Mouse (Mus musculus) limb, embryonic 15.5 days (tissue): ENCODE data around the gene Ahnak. TPM values are rescaled to one million over a fixed set of nuclear protein-coding genes. Genes with fewer than 3 reads are reported as not detected.
A peak's percentile ranks its signal among the peaks of the same experiment; 100 is the strongest.

ENCODE experiments used
- ATAC-seq: fragments of 200-750 bp; cut with Nextera tagmentation; 2 replicates; pipeline ENCODE4 v1.8.0; 2017; ENCODE audit warnings: low read depth, moderate TSS enrichment; ENCODE audit not compliant: insufficient number of reproducible peaks, low FRiP score, low TSS enrichment
- H3K27ac ChIP-seq: fragments of 300-500 bp; sonication (generic); 2 replicates; pipeline ENCODE4 v1.5.1; 2015; ENCODE audit warnings: moderate library complexity, mild to moderate bottlenecking, inconsistent platforms
- H3K27me3 ChIP-seq: fragments of 300-500 bp; sonication (generic); 2 replicates; pipeline ENCODE4 v1.6.1; 2015; ENCODE audit warnings: inconsistent platforms
- H3K36me3 ChIP-seq: fragments of 300-500 bp; sonication (generic); 2 replicates; pipeline ENCODE4 v1.6.1; 2015; ENCODE audit warnings: inconsistent platforms
- H3K4me1 ChIP-seq: fragments of 300-500 bp; sonication (generic); 2 replicates; pipeline ENCODE4 v1.6.1; 2015; ENCODE audit warnings: inconsistent platforms
- H3K4me2 ChIP-seq: fragments of 300-500 bp; sonication (generic); 2 replicates; pipeline ENCODE4 v1.6.1; 2015; ENCODE audit warnings: mild to moderate bottlenecking, inconsistent platforms
- H3K4me3 ChIP-seq: fragments of 300-500 bp; sonication (generic); 2 replicates; pipeline ENCODE4 v1.5.1; 2015; ENCODE audit warnings: mild to moderate bottlenecking, inconsistent platforms
- H3K9ac ChIP-seq: fragments of 300-500 bp; sonication (generic); 2 replicates; pipeline ENCODE4 v1.6.1; 2015; ENCODE audit warnings: inconsistent platforms
- H3K9me3 ChIP-seq: fragments of 300-500 bp; sonication (generic); 2 replicates; pipeline ENCODE4 v1.6.1; 2016; ENCODE audit warnings: inconsistent platforms
- WGBS: fragments of 180-500 bp; shearing (Covaris S2); methylation state at CpG from one replicate; pipeline ENCODE4 v1.1.7; 2015; 5-methylcytosine and 5-hydroxymethylcytosine counted together
- polyA plus RNA-seq: library from polyadenylated mRNA; unstranded; fragments of >200 nt; fragmentation: Nextera tagmentation; extraction: Ambion mirVana; gene quantifications from 2 replicates; pipeline ENCODE4 v1.2.1, GENCODE M21; 2015

Gene Ahnak
- 96.4 and 104 TPM in 2 replicates for polyA plus RNA-seq

DNA sequence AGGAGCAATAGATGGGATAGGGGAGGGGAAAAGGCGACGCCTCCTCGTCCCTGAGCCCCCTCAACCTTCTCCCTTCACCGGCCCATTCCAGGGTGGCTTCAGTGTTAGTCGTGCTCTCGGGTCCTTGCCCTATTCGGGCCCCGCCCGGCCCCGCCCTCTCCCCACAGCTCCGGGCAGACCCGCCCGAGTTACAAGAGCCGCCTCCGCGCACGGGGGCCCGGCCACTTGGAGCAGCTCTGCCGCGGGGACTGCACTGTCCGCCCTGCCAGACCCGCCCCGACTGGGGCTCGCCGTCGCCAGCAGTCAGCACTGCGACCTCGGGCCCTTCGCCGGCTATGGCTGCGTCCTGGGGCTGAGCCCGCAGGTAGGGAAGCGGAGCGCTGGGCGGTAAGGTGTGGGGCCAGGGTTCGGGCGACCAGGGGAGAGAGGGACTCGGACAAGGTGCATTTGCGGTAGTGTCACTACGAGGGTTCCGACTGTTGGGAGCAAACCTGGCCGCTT is at the start of gene Ahnak:
Gene Ahnak (plus strand): TSS at position 219 of the 501 bp plus-strand sequence.
- H3K27me3 ChIP-seq, result no peaks in the 10 kb centered on the region
- peaks cover 68% of the 10 kb centered on the region for H3K4me1 ChIP-seq
- H3K4me2 ChIP-seq, result peak within 1 kb of the TSS; percentile 70
- H3K27ac ChIP-seq, result peak within 1 kb of the TSS; percentile 99
- under 1% methylated on average over 42 of the region's 42 CpGs for WGBS
- peak within 1 kb of the TSS; percentile 85 for H3K4me3 ChIP-seq
- ATAC-seq, result peak; percentile 56
- H3K9me3 ChIP-seq, result no peaks in the 10 kb centered on the region
- H3K36me3 ChIP-seq, result 0 out of 2 replicates have a peak, but pooled peaks cover 2% of the 10 kb centered on the region
- peak within 1 kb of the TSS; percentile 89 for H3K9ac ChIP-seq

- Histone ChIP-seq H3K27ac (peak overlapping the region; percentile 98), H3K4me2 (peak overlapping the region; percentile 64; the same call in 1 of the 2 replicates), H3K4me1 (peaks cover 37% of the 10 kb centered on the region), H3K9me3 (no peaks in the 10 kb centered on the region), H3K36me3 (peaks cover 48% of the 10 kb centered on the region), H3K27me3 (no peaks in the 10 kb centered on the region), H3K9ac (no peak overlapping the region; the same call in 1 of the 2 replicates), H3K4me3 (peak overlapping the region; percentile 90)
- 73% methylated on average over 15 of the region's 15 CpGs for WGBS
- ATAC-seq, result no peak
Observed at GRCm38 (mm10) chr19:8940526-8941133, 48.5 kb upstream of the Ahnak start.

DNA sequence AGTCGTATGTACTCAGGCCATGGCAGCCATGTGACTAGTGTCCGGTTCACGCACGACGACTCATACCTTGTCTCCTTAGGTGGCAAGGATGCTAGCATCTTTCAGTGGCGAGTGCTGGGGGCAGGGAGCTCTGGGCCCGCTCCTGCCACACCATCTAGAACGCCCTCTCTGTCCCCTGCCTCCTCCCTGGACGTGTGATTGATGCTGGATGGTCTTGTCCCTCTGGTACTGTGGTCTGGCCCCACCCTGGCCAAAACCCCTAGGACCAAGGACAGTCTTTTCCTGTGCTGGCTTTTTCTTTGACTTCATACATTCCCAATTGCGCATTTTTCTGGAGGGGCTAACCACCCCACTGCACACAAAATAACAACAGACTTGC is 48.0 kb upstream of the Ahnak start:
- Histone ChIP-seq H3K4me1 (peaks cover 37% of the 10 kb centered on the region), H3K9ac (peak overlapping the region; percentile 35), H3K27ac (peak overlapping the region; percentile 98), H3K4me2 (peak overlapping the region; percentile 64), H3K4me3 (peak overlapping the region; percentile 90), H3K27me3 (no peaks in the 10 kb centered on the region), H3K9me3 (no peaks in the 10 kb centered on the region), H3K36me3 (peaks cover 49% of the 10 kb centered on the region)
- WGBS, result 28% methylated on average over 10 of the region's 10 CpGs
- no peak for ATAC-seq

- peaks cover 48% of the 10 kb centered on the region for H3K36me3 ChIP-seq
- under 1% methylated on average over 64 of the region's 64 CpGs for WGBS
- ATAC-seq, result peak; percentile 92
- no peaks in the 10 kb centered on the region for H3K27me3 ChIP-seq
- H3K27ac ChIP-seq, result peak within 1 kb of the TSS; percentile 98
- peak within 1 kb of the TSS; percentile 90 for H3K4me3 ChIP-seq
- H3K9me3 ChIP-seq, result no peaks in the 10 kb centered on the region
- H3K4me1 ChIP-seq, result peaks cover 37% of the 10 kb centered on the region
- H3K4me2 ChIP-seq, result peak within 1 kb of the TSS; percentile 64
- H3K9ac ChIP-seq, result peak within 1 kb of the TSS; percentile 94
Observed at GRCm38 (mm10) chr19:8941515-8942217, 47.4 kb upstream of the Ahnak start, which contains the start of gene Mta2. Gene Mta2, plus strand, starts transcription at chr19:8941875.

DNA sequence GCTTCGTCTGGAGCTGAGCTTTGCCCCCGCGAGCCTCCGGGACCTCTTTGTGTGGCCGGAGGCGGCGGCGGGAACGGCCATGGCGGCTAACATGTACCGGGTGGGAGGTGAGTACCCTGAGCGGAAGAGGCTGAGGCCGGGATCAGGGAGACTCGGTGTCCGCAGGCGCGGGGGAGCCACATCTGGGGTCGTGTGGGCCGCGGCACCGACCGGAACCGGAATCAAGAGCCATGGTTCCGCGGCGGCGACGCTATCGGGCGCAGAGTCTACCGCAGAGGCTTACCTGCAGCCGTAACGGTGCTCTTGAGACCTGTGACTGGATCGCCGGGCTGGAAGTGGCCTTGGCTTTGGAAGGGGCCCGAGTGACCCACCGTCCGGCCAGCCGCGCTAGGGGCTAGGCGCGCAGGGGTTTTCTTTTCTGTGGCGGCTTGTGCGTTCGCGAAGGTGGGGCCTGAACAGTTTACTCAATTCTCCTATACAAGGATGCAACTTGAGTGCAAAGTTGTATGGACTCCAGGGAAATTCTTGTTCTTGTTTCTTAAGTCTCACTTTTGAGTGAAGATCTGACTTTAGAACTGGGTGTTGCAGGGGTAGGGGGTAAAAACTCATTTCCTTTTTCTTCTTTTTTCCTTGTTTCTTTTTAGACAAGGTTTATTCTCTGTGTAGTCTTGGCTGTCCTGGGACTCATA is 46.7 kb upstream of the Ahnak start:
- H3K36me3 ChIP-seq, result peaks cover 47% of the 10 kb centered on the region
- H3K9ac ChIP-seq, result peak overlapping the region; percentile 94
- WGBS, result under 1% methylated on average over 46 of the region's 46 CpGs

DNA sequence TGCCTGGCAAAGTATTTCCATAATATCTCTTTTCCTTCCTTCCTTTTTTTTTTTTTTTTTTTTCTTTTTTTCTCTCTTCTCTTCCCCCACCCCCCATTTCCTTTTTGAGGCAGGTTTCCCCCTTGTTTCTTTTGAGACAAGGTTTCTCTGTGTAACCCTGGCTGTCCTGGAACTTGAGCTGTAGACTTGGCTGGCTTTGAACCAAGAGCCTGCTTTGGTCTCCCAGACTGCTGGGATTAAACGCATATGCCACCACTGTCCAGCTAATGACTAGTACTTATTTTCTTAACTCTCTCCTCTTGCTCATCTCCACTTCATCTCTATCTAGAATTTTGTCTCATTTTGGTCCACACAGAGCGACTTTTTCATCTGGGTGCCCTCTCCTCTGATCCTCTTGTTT is 46.0 kb upstream of the Ahnak start:
- WGBS, result 58% methylated on average over 2 of the region's 2 CpGs
- H3K27ac ChIP-seq, result peak overlapping the region; percentile 98; the same call in 1 of the 2 replicates
- H3K9me3 ChIP-seq, result no peaks in the 10 kb centered on the region
- no peak for ATAC-seq
- peaks cover 37% of the 10 kb centered on the region for H3K4me1 ChIP-seq
- no peaks in the 10 kb centered on the region for H3K27me3 ChIP-seq
- H3K36me3 ChIP-seq, result peaks cover 48% of the 10 kb centered on the region
- H3K4me3 ChIP-seq, result peak overlapping the region; percentile 90
- peak overlapping the region; percentile 94 for H3K9ac ChIP-seq
- peak overlapping the region; percentile 64 for H3K4me2 ChIP-seq

More for the DNA sequence above, 46.7 kb upstream of the Ahnak start:
- Histone ChIP-seq H3K9me3 (no peaks in the 10 kb centered on the region), H3K27ac (peak overlapping the region; percentile 98), H3K4me1 (peaks cover 37% of the 10 kb centered on the region), H3K4me3 (peak overlapping the region; percentile 90), H3K27me3 (no peaks in the 10 kb centered on the region), H3K4me2 (peak overlapping the region; percentile 64)
- peak; percentile 31; the same call in 1 of the 2 replicates for ATAC-seq

- no peaks in the 10 kb centered on the region for H3K9me3 ChIP-seq
- ATAC-seq, result no peak
- no peaks in the 10 kb centered on the region for H3K27me3 ChIP-seq
- WGBS, result 34% methylated on average over 5 of the region's 5 CpGs
- H3K27ac ChIP-seq, result 0 out of 2 replicates have a peak overlapping the region, but pooled peaks have one; percentile 98
- H3K36me3 ChIP-seq, result peaks cover 48% of the 10 kb centered on the region
- no peak overlapping the region for H3K9ac ChIP-seq
- H3K4me1 ChIP-seq, result peaks cover 37% of the 10 kb centered on the region
- H3K4me2 ChIP-seq, result peak overlapping the region; percentile 64
- peak overlapping the region; percentile 90 for H3K4me3 ChIP-seq
Observed at GRCm38 (mm10) chr19:8944062-8944461, 45.0 kb upstream of the Ahnak start.

GRCm38 (mm10) chr19:8944750-8945149 is 44.3 kb upstream of the Ahnak start:
- peaks cover 37% of the 10 kb centered on the region for H3K4me1 ChIP-seq
- peaks cover 46% of the 10 kb centered on the region for H3K36me3 ChIP-seq
- no peaks in the 10 kb centered on the region for H3K9me3 ChIP-seq
- ATAC-seq, result no peak
- H3K27me3 ChIP-seq, result no peaks in the 10 kb centered on the region
- peak overlapping the region; percentile 64 for H3K4me2 ChIP-seq
- WGBS, result 26% methylated on average over 5 of the region's 5 CpGs
- peak overlapping the region; percentile 54 for H3K27ac ChIP-seq
- H3K9ac ChIP-seq, result no peak overlapping the region
- peak overlapping the region; percentile 90 for H3K4me3 ChIP-seq

GRCm38 (mm10) chr19:8945251-8945650 is 43.8 kb upstream of the Ahnak start:
- Histone ChIP-seq H3K4me3 (peak overlapping the region; percentile 90), H3K4me1 (peaks cover 37% of the 10 kb centered on the region), H3K27ac (peak overlapping the region; percentile 54), H3K4me2 (peak overlapping the region; percentile 64), H3K36me3 (peaks cover 50% of the 10 kb centered on the region), H3K27me3 (no peaks in the 10 kb centered on the region), H3K9ac (no peak overlapping the region), H3K9me3 (no peaks in the 10 kb centered on the region)
- 67% methylated on average over 6 of the region's 6 CpGs for WGBS
- no peak for ATAC-seq

GRCm38 (mm10) chr19:8946929-8947328 is 42.2 kb upstream of the Ahnak start:
- 79% methylated on average over 7 of the region's 7 CpGs for WGBS
- Histone ChIP-seq H3K27me3 (no peaks in the 10 kb centered on the region), H3K4me1 (peaks cover 25% of the 10 kb centered on the region), H3K27ac (no peak overlapping the region), H3K4me3 (no peak overlapping the region), H3K9ac (no peak overlapping the region), H3K9me3 (no peaks in the 10 kb centered on the region), H3K4me2 (no peak overlapping the region), H3K36me3 (peaks cover 67% of the 10 kb centered on the region)
- no peak for ATAC-seq

- Histone ChIP-seq H3K9me3 (no peaks in the 10 kb centered on the region), H3K4me1 (peaks cover 27% of the 10 kb centered on the region), H3K9ac (no peak overlapping the region), H3K4me2 (no peak overlapping the region), H3K36me3 (peaks cover 70% of the 10 kb centered on the region), H3K27me3 (no peaks in the 10 kb centered on the region), H3K27ac (no peak overlapping the region), H3K4me3 (no peak overlapping the region)
- 85% methylated on average over 5 of the region's 5 CpGs for WGBS
- ATAC-seq, result no peak
Observed at GRCm38 (mm10) chr19:8950190-8950589, 38.9 kb upstream of the Ahnak start.
